Mouse (Mus musculus) forebrain, embryonic 15.5 days (tissue): ENCODE results near the gene Tomm22. TPM values are rescaled to one million over a fixed set of nuclear protein-coding genes. Genes with fewer than 3 reads are reported as not detected.

Source experiments
- ATAC-seq: fragments of 200-750 bp; cut with Nextera tagmentation; replicated peaks from 2 replicates; pipeline ENCODE4 v1.8.0; 2017; ENCODE audit warnings: mild to moderate bottlenecking, moderate TSS enrichment, moderate library complexity
- H3K27ac ChIP-seq: fragments of 300-500 bp; sonication (generic); replicated peaks from 2 replicates; pipeline ENCODE4 v1.5.1; 2015; ENCODE audit warnings: mild to moderate bottlenecking, inconsistent platforms
- H3K27me3 ChIP-seq: fragments of 300-500 bp; sonication (generic); 2 replicates; pipeline ENCODE4 v1.6.1; 2015; ENCODE audit warnings: inconsistent platforms
- H3K36me3 ChIP-seq: fragments of 300-500 bp; sonication (generic); 2 replicates; pipeline ENCODE4 v1.6.1; 2015; ENCODE audit warnings: mild to moderate bottlenecking, inconsistent platforms
- H3K4me1 ChIP-seq: fragments of 300-500 bp; sonication (generic); 2 replicates; pipeline ENCODE4 v1.6.1; 2015; ENCODE audit warnings: inconsistent platforms
- H3K4me2 ChIP-seq: fragments of 300-500 bp; sonication (generic); replicated peaks from 2 replicates; pipeline ENCODE4 v1.6.1; 2015; ENCODE audit warnings: mild to moderate bottlenecking, inconsistent platforms
- H3K4me3 ChIP-seq: fragments of 300-500 bp; sonication (generic); 2 replicates; pipeline ENCODE4 v1.5.1; 2015; ENCODE audit warnings: mild to moderate bottlenecking, inconsistent platforms
- H3K9ac ChIP-seq: fragments of 300-500 bp; sonication (generic); replicated peaks from 2 replicates; pipeline ENCODE4 v1.6.1; 2015; ENCODE audit warnings: mild to moderate bottlenecking, inconsistent platforms
- H3K9me3 ChIP-seq: fragments of 300-500 bp; sonication (generic); 2 replicates; pipeline ENCODE4 v1.6.1; 2016; ENCODE audit warnings: inconsistent platforms
- WGBS: fragments of 180-500 bp; shearing (Covaris S2); methylation state at CpG from one replicate; pipeline ENCODE4 v1.1.7; 2015; ENCODE audit warnings: mixed read lengths; 5-methylcytosine and 5-hydroxymethylcytosine counted together
- polyA plus RNA-seq: library from polyadenylated mRNA; unstranded; fragments of >200 nt; fragmentation: Nextera tagmentation; extraction: Ambion mirVana; gene quantifications from 2 replicates; pipeline ENCODE4 v1.2.1, GENCODE M21; 2015

Tomm22 gene
- polyA plus RNA-seq, 1 experiment from 2014 or later, result 266 TPM

DNA sequence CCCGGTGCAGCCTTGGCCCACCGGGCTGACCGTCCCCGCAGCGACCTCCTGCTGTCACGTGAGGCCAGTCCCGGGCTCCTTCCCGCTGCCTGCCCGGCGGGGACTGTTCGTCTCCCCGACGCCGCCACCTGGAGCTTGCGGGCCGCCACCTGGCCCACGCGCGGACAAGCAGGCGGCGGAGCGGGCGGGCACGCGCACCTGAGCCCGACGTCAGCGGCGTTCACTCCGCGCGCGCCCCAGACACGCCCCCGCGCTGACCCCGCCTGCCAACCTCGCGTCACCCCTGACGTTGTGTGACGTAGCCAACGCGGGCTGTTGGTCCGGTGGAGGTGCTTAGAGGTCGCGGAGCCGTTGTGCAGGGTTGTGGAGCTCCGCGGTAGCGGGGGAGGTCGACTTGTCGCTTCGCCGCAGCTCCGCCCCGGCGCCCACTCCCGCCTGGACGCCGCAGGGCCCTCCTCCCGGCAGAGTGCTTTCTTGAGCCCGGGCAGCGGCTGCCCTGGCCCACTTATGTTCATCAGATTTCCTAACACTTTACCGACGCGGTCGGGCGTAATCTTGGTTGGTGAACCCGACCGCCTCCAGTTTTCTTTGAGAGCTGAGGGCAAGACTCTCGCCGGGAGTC is 17.1 kb downstream of the Tomm22 start, which contains the start of gene Josd1:
Gene Josd1 (minus strand): TSS at position 274 of the 622 bp plus-strand sequence.
- WGBS, result under 1% methylated on average over 72 of the region's 72 CpGs
- peak within 1 kb of the TSS; percentile 94 for H3K9ac ChIP-seq
- H3K4me2 ChIP-seq, result peak within 1 kb of the TSS; percentile 60
- peaks cover 69% of the 10 kb centered on the region for H3K4me1 ChIP-seq
- peak within 1 kb of the TSS; percentile 92 for H3K27ac ChIP-seq
- peak within 1 kb of the TSS; percentile 77 for H3K4me3 ChIP-seq
- no peaks in the 10 kb centered on the region for H3K27me3 ChIP-seq
- no peaks in the 10 kb centered on the region for H3K9me3 ChIP-seq
- no peaks in the 10 kb centered on the region for H3K36me3 ChIP-seq
- peak; percentile 49 for ATAC-seq

DNA sequence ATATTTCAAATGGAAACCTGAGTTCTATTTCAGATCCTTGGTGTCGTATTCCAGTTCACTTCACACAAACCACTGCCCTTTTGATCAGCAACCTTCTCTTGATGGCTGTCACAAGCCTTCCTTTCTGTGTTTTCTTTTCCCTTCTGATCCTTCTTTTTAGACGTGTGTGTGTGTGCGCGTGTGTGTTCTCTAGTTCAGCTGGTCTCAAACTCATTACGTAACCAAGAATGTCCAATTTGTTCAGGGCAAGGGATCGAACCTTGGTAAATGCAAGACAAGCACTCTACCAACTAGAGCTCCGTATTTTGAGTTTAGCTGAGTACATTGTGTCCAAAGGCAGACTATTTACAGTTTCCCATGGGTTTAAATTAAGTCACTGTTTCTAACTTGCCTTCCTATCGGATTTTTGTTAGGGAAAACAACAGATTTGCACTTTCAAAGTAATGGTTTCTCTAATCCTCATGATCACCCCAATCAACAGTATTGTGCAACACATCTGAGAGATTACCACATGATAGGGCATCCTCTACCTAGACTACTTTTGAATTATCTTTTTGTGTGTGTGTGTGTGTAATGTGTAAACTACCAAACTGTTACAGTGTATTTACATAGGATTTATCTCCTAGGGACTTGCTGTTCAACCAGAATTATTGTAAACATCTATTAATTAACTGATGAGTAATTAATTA is 17.8 kb downstream of the Tomm22 start:
- Histone ChIP-seq H3K36me3 (no peaks in the 10 kb centered on the region), H3K27ac (peak overlapping the region; percentile 92), H3K4me1 (peaks cover 69% of the 10 kb centered on the region), H3K27me3 (no peaks in the 10 kb centered on the region), H3K4me2 (peak overlapping the region; percentile 60), H3K9ac (peak overlapping the region; percentile 94), H3K4me3 (peak overlapping the region; percentile 77), H3K9me3 (no peaks in the 10 kb centered on the region)
- WGBS, result 3% methylated on average over 8 of the region's 8 CpGs
- no peak for ATAC-seq

DNA sequence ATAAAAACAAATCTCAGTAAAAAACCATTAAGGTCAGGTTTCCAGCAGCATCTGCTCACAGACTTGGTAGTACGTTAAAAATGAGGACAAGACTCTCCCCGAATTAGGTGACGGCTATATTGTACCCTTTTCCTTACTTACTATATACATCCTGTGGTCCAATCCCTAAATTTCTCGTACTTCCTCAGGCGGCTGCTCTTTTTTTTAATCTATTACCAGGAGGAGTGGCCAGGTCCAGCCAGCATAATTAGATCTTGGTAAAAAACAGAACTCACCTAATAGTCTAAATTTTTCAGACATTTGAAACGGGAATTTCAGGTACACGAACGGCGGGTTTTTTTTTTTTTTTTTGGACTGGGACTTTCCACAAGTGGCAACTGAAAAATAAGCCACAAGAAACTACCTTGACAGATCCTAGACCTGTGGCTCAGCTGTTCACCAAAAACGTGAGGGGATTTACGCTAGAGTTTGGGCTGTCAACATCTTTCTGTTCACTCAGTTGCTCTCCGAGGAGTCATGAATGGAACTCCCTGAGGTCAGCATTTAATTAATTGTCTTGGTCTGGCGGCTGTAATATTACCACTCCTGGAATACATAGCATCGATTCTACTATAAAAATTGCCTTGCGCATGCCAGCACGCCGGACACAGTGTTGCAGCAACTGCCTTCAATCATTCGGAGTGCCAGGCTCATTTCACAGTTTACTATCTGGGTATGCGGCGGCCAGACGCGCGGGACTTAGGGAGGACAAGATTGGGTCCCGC is 19.2 kb downstream of the Tomm22 start:
- no peak for ATAC-seq
- Histone ChIP-seq H3K9ac (0 out of 2 replicates have a peak overlapping the region, but pooled peaks have one; percentile 18), H3K36me3 (0 out of 2 replicates have a peak, but pooled peaks cover 1% of the 10 kb centered on the region), H3K9me3 (no peaks in the 10 kb centered on the region), H3K27ac (peak overlapping the region; percentile 66), H3K4me1 (peaks cover 57% of the 10 kb centered on the region), H3K4me2 (peak overlapping the region; percentile 61), H3K4me3 (peak overlapping the region; percentile 87), H3K27me3 (no peaks in the 10 kb centered on the region)
- WGBS, result 15% methylated on average over 24 of the region's 24 CpGs

DNA sequence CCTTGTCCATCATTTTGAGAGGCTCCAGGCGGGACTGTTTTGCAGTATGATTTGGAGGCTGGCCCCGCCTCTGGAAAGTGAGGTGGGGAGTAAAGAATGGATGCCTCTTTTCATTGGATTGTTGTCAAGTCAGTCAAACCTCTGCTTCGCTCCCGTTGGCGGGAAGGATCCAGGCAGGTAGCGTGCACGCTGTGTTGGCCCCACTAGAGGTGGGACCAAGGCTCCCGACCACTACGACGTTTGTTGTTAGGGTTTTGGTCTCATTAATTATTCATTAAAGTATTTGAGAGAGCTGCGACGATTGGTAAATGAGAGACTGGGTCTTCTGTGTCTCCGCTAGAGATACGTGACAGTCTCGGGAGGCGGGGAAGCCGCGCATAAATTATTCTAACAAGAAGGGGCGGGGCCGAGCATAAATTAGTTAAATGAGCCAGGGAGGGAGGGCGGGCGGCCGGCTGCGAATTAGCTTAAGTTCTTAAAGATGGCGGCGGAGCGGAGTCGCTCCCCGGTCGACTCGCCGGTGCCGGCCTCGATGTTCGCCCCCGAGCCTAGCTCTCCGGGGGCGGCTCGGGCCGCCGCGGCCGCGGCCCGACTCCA is 19.9 kb downstream of the Tomm22 start, which contains the start of gene Gtpbp1:
Gene Gtpbp1 (plus strand): TSS at position 420 of the 597 bp plus-strand sequence.
- Histone ChIP-seq H3K4me3 (peak within 1 kb of the TSS; percentile 87), H3K4me1 (peaks cover 50% of the 10 kb centered on the region), H3K4me2 (peak within 1 kb of the TSS; percentile 87), H3K27me3 (no peaks in the 10 kb centered on the region), H3K36me3 (0 out of 2 replicates have a peak, but pooled peaks cover 4% of the 10 kb centered on the region), H3K27ac (peak within 1 kb of the TSS; percentile 90), H3K9me3 (no peaks in the 10 kb centered on the region), H3K9ac (peak within 1 kb of the TSS; percentile 82)
- WGBS, result under 1% methylated on average over 45 of the region's 45 CpGs
- peak; percentile 98 for ATAC-seq

DNA sequence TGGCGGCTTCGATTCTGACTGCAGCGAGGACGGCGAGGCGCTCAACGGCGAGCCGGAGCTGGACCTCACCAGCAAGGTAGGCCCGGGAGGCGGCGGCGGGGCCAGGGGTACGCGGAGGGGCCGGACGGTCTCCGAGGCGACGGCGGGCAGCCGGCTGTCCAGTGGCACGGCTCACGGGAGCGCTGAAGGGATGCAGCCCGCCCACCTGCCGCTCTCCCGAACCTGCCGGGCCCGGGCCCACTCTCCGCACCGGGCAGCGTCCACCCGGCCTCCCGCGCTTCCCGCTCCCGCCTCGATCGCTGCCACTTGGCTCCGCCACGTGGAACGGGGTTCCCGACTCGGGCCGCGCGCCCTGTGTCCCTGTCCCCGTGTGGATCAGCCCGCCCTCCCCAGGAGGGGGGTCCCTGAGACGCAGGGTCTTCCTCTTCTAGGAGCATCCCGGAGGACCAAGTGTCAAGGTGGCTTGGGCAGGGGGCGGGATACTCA is 20.4 kb downstream of the Tomm22 start:
- WGBS, result under 1% methylated on average over 53 of the region's 53 CpGs
- ATAC-seq, result peak; percentile 27
- peak overlapping the region; percentile 87 for H3K4me2 ChIP-seq
- H3K9ac ChIP-seq, result peak overlapping the region; percentile 82
- H3K9me3 ChIP-seq, result no peaks in the 10 kb centered on the region
- peak overlapping the region; percentile 90 for H3K27ac ChIP-seq
- H3K4me1 ChIP-seq, result peaks cover 45% of the 10 kb centered on the region
- no peaks in the 10 kb centered on the region for H3K27me3 ChIP-seq
- 0 out of 2 replicates have a peak, but pooled peaks cover 4% of the 10 kb centered on the region for H3K36me3 ChIP-seq
- H3K4me3 ChIP-seq, result peak overlapping the region; percentile 87

DNA sequence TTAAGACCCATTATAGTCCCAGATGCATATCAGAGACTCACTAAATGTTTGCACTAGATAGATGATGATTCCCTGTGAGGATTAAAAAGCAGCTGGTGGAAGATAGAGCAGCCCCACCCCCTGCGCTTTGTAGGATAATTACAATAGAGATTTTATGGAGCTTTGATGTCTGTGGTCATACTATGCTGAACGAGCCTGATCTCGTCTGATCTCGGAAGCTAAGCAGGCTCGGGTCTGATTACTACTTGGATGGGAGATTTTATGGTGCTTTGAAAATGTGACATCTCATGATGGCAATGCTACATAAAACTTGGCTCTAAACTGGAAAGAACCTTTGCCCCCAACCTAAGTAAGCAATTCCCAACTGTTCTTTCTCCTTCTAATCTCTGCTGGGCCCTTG is 21.7 kb downstream of the Tomm22 start:
- WGBS, result 76% methylated on average over 5 of the region's 5 CpGs
- Histone ChIP-seq H3K9ac (no peak overlapping the region), H3K36me3 (0 out of 2 replicates have a peak, but pooled peaks cover 4% of the 10 kb centered on the region), H3K9me3 (no peaks in the 10 kb centered on the region), H3K27ac (no peak overlapping the region), H3K4me2 (peak overlapping the region; percentile 87), H3K27me3 (no peaks in the 10 kb centered on the region), H3K4me1 (peaks cover 40% of the 10 kb centered on the region), H3K4me3 (peak overlapping the region; percentile 87; the same call in 1 of the 2 replicates)
- ATAC-seq, result no peak

DNA sequence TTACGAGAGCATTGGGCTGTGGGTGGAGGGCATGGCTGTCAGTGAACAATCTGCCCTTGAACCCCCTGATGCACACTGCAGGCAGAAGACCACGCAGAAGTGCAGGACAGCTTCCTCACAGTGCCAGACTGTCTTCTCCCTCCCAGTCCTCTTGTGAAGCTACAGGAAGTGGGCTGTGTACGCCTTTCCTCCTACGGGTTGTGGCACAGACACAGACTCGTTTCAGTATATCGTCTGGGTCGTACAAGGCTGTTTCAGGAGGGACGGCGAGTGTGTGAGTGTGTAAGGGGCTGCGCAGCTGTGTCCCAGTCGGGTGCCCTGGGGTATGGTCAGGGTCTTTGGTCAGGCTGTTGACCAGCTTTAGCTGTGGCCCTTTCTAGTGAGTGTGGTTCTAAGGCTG is 23.1 kb downstream of the Tomm22 start:
- Histone ChIP-seq H3K27me3 (no peaks in the 10 kb centered on the region), H3K27ac (no peak overlapping the region), H3K36me3 (0 out of 2 replicates have a peak, but pooled peaks cover 4% of the 10 kb centered on the region), H3K4me1 (peaks cover 41% of the 10 kb centered on the region), H3K4me2 (no peak overlapping the region), H3K9me3 (no peaks in the 10 kb centered on the region), H3K4me3 (no peak overlapping the region), H3K9ac (no peak overlapping the region)
- WGBS, result 85% methylated on average over 11 of the region's 11 CpGs
- ATAC-seq, result no peak

DNA sequence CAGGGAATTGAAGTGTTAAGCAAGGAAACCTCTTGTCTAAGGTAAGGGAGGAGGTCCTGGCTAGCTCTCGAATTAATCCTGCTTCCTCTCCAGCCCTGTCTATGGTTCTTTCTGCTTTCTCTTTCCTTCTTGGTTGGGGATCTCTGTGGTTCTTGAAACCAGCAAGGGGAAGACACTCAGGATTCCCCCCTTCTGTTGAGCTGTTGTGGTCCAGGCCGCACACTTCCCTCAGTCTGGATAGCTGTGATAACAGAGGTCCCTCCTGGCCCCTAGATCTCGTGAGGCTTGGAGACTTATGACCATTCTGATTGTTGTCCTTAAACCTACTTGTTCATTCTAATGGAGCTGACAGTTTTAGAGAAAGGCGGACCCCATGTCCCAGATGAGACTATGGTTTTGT is 23.9 kb downstream of the Tomm22 start:
- 93% methylated on average over 4 of the region's 4 CpGs for WGBS
- Histone ChIP-seq H3K9ac (no peak overlapping the region), H3K9me3 (no peaks in the 10 kb centered on the region), H3K27me3 (no peaks in the 10 kb centered on the region), H3K4me2 (no peak overlapping the region), H3K4me3 (no peak overlapping the region), H3K36me3 (0 out of 2 replicates have a peak, but pooled peaks cover 4% of the 10 kb centered on the region), H3K27ac (no peak overlapping the region), H3K4me1 (peaks cover 41% of the 10 kb centered on the region)
- no peak for ATAC-seq

DNA sequence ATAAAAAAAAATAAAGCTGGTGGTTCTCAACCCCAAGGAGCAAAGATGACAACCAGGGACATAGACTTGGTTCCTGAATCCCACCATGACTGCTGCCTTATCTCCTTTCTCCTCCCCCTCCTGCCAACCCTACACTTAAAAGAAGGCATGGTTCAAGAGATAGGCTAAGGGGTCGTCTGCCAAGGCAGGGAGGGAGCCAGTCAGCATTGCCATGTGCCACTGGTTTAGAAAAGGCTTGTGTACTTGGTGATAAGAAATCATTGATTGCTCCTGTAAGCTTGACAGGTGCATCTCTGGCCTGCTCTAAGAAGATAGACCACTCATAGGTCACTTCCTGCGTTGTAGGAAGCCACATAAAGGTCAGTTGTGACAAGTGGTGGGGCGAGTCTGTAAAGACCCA is 24.9 kb downstream of the Tomm22 start:
- ATAC-seq, result no peak
- Histone ChIP-seq H3K4me1 (peaks cover 35% of the 10 kb centered on the region), H3K36me3 (0 out of 2 replicates have a peak, but pooled peaks cover 4% of the 10 kb centered on the region), H3K9me3 (no peaks in the 10 kb centered on the region), H3K9ac (no peak overlapping the region), H3K4me2 (no peak overlapping the region), H3K4me3 (no peak overlapping the region), H3K27me3 (no peaks in the 10 kb centered on the region), H3K27ac (no peak overlapping the region)
- 82% methylated on average over 3 of the region's 3 CpGs for WGBS

DNA sequence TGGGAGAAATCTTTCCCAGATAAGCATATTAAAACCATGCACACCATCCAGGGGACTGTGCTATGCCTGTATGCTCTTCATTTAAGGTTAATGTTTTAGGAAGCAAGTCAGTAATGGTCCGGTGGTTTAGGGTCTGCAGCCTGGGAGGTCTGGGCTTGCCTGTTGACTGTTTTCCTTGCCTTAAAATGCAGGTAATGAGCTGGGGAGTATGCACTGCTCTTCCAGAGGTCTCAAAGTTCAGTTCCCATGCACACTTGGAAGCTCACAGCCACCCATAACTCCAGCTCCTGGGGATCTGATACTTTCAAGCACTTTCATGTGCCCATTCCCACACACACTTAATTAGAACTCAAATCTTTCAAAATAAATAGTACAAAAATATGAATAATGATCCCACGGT is 25.8 kb downstream of the Tomm22 start:
- H3K4me3 ChIP-seq, result no peak overlapping the region
- 0 out of 2 replicates have a peak, but pooled peaks cover 4% of the 10 kb centered on the region for H3K36me3 ChIP-seq
- H3K27ac ChIP-seq, result peak overlapping the region; percentile 66
- H3K9me3 ChIP-seq, result no peaks in the 10 kb centered on the region
- H3K4me2 ChIP-seq, result no peak overlapping the region
- H3K9ac ChIP-seq, result no peak overlapping the region
- whole genome bisulfite sequencing, result 85% methylated on average over 2 of the region's 2 CpGs
- H3K27me3 ChIP-seq, result no peaks in the 10 kb centered on the region
- ATAC-seq, result no peak
- peaks cover 32% of the 10 kb centered on the region for H3K4me1 ChIP-seq

DNA sequence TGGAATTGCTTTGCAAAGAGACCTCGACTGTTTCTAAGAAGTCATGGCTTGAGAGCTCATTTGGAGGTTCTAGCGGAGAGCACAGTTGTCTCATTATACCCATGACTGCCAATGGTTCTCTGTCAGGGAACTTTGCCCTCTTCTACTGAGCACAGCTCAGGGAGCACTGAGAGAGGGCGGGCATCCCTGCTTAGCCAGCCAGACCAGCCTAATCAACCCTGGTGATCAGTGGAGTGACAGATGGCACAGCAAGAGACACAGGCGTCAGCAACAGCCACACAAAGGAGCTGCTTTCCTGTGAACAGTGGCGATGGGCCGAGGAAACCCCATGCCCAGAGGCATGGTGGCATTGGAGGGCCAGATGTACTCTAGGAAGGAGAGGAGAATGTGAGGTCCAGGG is 26.4 kb downstream of the Tomm22 start:
- Histone ChIP-seq H3K4me1 (peaks cover 27% of the 10 kb centered on the region), H3K9ac (no peak overlapping the region), H3K9me3 (no peaks in the 10 kb centered on the region), H3K4me2 (no peak overlapping the region), H3K4me3 (no peak overlapping the region), H3K27ac (peak overlapping the region; percentile 66), H3K27me3 (no peaks in the 10 kb centered on the region), H3K36me3 (0 out of 2 replicates have a peak, but pooled peaks cover 4% of the 10 kb centered on the region)
- 54% methylated on average over 6 of the region's 6 CpGs for WGBS
- ATAC-seq, result peak; percentile 72
